Mouse (Mus musculus): ENCODE results near the gene Jarid2. TPM values are rescaled to one million over a fixed set of nuclear protein-coding genes. Genes with fewer than 3 reads are reported as not detected.

Jarid2 gene
- total RNA-seq, 2 experiments from 2014 or later = 36.7 to 51.1 TPM

DNA sequence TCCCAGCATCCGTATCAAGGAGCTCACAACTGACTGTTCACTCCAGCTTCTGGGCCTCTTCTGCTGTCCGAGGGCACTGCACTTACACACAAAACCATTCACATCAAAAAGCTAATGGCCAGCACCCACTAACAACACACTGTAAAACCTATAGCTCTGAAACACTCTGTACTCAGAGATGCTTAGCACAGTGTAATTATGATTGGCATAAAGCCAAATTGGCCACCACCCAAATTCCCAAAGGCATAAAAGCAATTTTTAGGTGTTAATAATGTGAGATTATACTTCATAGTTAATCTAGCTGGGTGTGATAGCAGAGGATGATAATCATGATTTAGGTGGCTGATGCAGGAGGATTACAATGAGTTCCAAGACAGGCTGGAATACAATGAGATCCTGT is 214.3 kb downstream of the Jarid2 start:
- no peak for ATAC-seq (replicated peaks; ENCODE audit: low FRiP score, poor library complexity, severe bottlenecking)

DNA sequence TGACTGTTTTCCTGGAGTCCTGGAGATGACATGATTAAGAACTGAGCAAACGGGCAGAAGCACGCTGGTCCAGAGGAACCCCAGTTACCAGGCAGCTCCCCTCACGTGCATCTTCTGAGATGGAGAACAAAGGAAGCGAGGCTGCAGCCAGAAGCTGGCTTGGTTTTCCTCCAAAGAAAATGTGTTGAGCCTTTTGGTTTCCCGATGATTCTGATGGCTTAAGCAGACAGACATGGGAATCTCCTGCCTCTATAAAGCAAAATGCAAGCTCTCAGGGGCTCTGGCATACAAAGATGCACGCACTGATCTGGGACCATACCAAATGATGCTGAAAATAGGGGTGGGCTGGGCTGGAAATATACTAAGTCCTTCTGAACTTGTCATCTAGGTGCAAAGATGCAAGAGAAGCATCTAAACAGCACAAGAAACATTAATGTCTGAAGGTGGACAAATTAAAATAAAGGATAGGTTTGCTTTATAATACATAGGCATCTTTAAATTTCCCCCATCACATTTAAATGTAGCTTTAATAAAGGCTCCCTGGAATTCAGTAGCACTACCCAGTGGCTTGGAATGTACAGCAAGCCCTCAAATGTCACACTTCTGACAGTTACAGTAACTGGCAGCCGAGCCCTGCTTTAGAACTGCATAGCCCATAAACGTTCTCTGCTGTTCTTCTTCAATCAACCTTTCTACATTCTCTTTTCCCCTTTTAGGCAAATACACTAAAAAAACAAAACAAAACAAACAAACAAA is 217.8 kb downstream of the Jarid2 start:
- ATAC-seq (replicated peaks; ENCODE audit: low FRiP score, poor library complexity, severe bottlenecking) = no peak

DNA sequence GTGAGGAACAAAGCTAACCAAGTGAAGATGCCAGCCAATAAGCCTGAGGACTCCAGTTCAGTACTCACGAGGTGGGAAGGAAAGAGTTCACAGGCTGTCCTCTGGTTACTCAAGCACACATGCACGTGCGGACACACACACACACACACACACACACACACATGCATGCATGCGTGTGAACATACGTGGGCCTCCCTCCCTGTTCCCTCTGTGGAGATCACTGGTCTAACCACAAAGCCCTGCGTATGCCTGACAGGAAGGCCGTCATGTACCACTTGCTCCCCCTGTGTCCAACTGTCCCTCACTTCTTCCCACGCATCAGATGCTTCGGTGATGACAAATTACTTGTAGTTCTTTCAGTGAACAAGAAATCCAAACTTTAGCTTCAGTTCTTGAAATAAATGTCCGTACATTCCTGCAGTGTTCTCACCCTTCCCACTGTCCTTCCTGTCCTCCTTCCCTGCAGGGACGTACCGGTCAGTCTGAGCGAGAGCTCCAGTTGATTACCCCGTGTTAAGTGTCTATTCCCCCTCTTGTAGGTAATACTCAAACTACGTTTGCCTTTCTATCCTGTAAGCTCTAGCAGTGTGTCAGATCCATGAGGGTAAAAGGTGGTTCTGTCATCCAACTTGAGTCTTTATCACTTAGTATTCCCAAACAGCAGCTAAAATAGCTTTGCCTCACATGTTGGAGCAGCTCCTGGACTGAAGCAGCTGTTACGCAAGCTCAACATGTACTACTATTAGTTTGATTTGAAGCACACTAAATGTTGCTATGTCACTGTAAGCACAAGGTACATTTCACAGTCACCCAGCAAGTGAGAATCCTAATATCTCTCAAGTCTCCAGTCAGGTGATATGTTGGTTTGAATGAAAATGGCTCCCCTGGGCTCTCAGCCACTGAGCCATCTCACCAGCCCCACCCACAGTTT is 219.3 kb downstream of the Jarid2 start:
- ATAC-seq (replicated peaks; ENCODE audit: low FRiP score, poor library complexity, severe bottlenecking) = no peak

- no peak for ATAC-seq (replicated peaks; ENCODE audit: low FRiP score, poor library complexity, severe bottlenecking)
Observed at GRCm38 (mm10) chr13:44952393-44953086, 223.3 kb downstream of the Jarid2 start.

DNA sequence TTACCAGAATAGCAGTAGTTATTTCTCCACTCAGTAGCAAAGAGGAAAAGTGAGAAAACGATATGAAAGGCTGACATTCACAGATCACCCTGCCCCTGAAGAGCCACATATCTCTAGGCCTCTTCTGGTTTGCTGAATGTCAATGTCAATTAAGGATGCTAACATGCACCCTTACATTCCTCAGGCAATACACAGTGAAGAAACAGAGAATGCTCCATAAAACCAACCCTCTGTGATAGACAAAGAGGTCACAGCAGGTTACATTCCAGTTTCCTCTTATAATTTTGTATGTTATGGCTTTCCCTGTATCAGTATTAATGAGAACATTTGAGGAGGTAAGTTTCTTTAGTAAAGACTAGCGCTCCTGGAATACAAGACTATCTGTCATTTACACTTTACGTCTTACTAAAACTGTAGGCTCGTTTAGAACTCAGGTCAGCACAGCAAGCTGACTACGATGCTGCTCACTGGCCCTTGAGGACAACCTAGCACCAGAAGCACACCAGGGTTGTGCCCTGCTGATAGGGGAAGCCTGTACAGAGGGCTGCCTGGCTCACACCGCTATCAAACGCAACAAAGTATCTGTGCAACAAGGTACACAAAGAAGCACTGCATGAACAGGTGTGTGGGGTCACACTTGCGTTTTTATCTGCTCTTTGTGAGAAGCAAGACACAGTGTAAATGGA is 224.4 kb downstream of the Jarid2 start:
- no peak for ATAC-seq (replicated peaks; ENCODE audit: low FRiP score, poor library complexity, severe bottlenecking)

GRCm38 (mm10) chr13:44954232-44954568 is 224.9 kb downstream of the Jarid2 start:
- no peak for ATAC-seq (replicated peaks; ENCODE audit: low FRiP score, poor library complexity, severe bottlenecking)

GRCm38 (mm10) chr13:44955781-44956180 is 226.5 kb downstream of the Jarid2 start:
- no peak for ATAC-seq (replicated peaks; ENCODE audit: low FRiP score, poor library complexity, severe bottlenecking)

- no peak for ATAC-seq (replicated peaks; ENCODE audit: low FRiP score, poor library complexity, severe bottlenecking)
Observed at GRCm38 (mm10) chr13:44957049-44957448, 227.8 kb downstream of the Jarid2 start.

DNA sequence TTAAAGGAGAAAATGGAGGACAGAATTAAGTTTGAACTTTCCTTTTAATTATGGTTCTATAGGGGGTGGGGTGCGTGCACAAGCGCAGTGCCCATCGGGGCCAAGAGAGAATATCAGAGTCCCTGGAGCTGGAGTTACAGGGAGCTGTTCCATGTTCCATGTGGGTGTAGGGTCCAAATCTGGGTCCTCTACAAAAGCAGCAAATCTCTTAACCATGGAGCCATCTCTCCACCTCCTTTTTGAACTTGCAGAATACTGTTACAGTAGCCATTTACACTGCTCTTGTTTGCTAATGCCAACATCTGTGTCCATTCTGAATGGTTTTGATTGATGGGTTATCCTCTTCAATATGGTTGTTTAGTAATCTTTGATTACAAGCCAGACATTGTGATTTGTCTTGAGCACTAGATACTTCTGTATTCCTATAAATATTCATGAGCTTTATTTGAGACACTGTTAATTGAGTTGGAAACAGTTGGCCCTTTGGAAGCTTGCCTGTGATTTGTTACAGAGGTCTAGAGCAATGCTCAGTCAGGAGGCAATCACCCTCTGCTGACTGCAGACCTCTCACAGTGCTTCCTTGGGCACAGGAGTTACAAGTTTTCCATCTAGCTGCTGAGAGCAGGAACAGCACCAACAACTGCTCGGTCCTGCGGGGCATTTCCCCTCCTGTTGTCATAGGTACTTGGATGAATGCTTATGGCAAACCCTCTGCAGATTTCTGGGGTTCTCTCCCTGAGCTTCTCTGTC is 231.4 kb downstream of the Jarid2 start:
- no peak for ATAC-seq (replicated peaks; ENCODE audit: low FRiP score, poor library complexity, severe bottlenecking)
